ENCODE assay signal across 8 mouse cellular contexts in the genomic region with DNA sequence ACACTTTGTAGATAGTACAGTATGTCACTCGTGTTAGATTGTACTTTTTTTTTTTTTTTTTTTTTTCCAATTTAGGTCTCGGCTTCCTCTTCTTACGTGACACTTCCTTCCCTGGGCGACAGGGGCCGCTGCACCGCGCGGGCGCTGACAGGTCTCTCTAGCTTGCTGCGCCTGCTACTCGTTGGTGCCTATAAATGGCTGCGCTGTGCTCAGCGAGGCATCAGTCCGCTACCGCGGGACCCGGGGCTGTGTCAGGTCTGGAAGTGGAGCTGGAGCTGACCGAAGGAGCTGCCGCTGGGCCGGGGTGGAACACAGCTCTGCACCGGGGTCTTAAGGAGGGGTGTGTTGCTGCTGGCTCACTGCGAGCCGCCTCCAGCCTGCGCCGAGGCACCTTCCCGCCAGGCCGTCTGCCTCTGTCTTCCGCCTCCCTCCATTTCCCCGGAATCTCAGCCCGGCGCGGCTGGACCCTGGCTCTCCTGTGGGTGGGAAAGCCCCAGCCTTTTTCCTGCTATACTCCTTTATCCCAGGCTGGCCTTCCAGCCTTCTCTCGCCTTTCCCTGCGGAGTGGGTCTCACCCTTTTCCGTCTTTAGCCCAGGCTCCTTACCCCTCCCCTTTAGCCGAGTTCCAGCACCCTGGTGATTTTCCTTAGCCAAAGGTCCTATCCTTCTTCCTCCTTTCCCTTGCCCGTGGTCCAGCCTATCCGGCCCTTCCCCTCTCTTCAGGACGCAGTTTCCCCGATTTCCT. TPM values are rescaled to one million over a fixed set of nuclear protein-coding genes. Genes with fewer than 3 reads are reported as not detected.
DNase-seq lines count a peak whose midpoint lies in the region; ATAC-seq lines count a peak whose summit lies in the region.

A gene (plus strand): TSS at position 154 of the 745 bp plus-strand sequence.

- WGBS in heart, embryonic 14.5 days = 0% methylated on average over 40 of the region's 40 CpGs
- WGBS in liver, embryonic 13.5 days (ENCODE audit: insufficient replicate concordance) = under 1% methylated on average over 40 of the region's 40 CpGs
- WGBS in stomach, embryonic 16.5 days = under 1% methylated on average over 40 of the region's 40 CpGs

- peak; percentile 97 for DNase-seq in CD4-positive, CD25-positive, alpha-beta regulatory T cell, adult 2 months (ENCODE audit: low read depth, low spot score)
- peak; percentile 78 for DNase-seq in fibroblast of lung, adult 2 months (ENCODE audit: low read depth)
- DNase-seq in kidney, postnatal 14 days = peak; percentile 95
- DNase-seq in liver, embryonic 13.5 days = peak; percentile 85
- DNase-seq in neural tube, embryonic 10.5 days (ENCODE audit: extremely low spot score, low spot score) = peak; percentile 94

- H3K4me2 ChIP-seq in heart, embryonic 14.5 days (ENCODE audit: low read length) = peak within 1 kb of the TSS; percentile 88
- peak within 1 kb of the TSS; percentile 90 for H3K4me2 ChIP-seq in liver, embryonic 13.5 days
- peak within 1 kb of the TSS; percentile 91 for H3K4me2 ChIP-seq in stomach, embryonic 16.5 days (ENCODE audit: low read depth, low read length)

- H3K27me3 ChIP-seq in heart, embryonic 14.5 days (ENCODE audit: control insufficient read depth, insufficient read depth, low read length) = no peaks in the 10 kb centered on the region
- H3K27me3 ChIP-seq in liver, embryonic 13.5 days = no peaks in the 10 kb centered on the region
- H3K27me3 ChIP-seq in stomach, embryonic 16.5 days (ENCODE audit: control insufficient read depth, insufficient read depth, low read length) = no peaks in the 10 kb centered on the region

- H3K27ac ChIP-seq in brown adipose tissue, adult 24 weeks (replicated peaks; ENCODE audit: low read depth, low read length) = peak within 1 kb of the TSS; percentile 86
- peak within 1 kb of the TSS; percentile 55 to 93 for H3K27ac ChIP-seq in heart, embryonic 14.5 days (replicated peaks in 1 of 2; ENCODE audit: control insufficient read depth in 1 of 2, insufficient read depth in 1 of 2, low read depth in 2 of 2, low read length in 2 of 2)
- H3K27ac ChIP-seq in liver, embryonic 13.5 days = peak within 1 kb of the TSS; percentile 85
- peak within 1 kb of the TSS; percentile 87 for H3K27ac ChIP-seq in stomach, embryonic 16.5 days (ENCODE audit: low read length)

- peak; percentile 88 for ATAC-seq in heart, embryonic 14.5 days (ENCODE audit: insufficient number of reproducible peaks, insufficient read depth, low FRiP score, low read depth)
- peak; percentile 88 for ATAC-seq in liver, embryonic 13.5 days (ENCODE audit: low read depth)
- peak; percentile 94 for ATAC-seq in stomach, embryonic 16.5 days (ENCODE audit: insufficient read depth, low FRiP score)

- peak within 1 kb of the TSS; percentile 98 for H3K9ac ChIP-seq in heart, embryonic 14.5 days (ENCODE audit: low read length)
- H3K9ac ChIP-seq in liver, embryonic 13.5 days = peak within 1 kb of the TSS; percentile 95
- peak within 1 kb of the TSS; percentile 95 for H3K9ac ChIP-seq in stomach, embryonic 16.5 days (ENCODE audit: low read length)

- H3K9me3 ChIP-seq in heart, embryonic 14.5 days (ENCODE audit: control insufficient read depth, low read length) = no peaks in the 10 kb centered on the region
- H3K9me3 ChIP-seq in liver, embryonic 13.5 days (replicated peaks) = no peaks in the 10 kb centered on the region
- no peaks in the 10 kb centered on the region for H3K9me3 ChIP-seq in stomach, embryonic 16.5 days (replicated peaks; ENCODE audit: control insufficient read depth, low read length)

- H3K4me3 ChIP-seq in brown adipose tissue, adult 24 weeks (ENCODE audit: insufficient read depth, low read depth, low read length) = peak within 1 kb of the TSS; percentile 84
- H3K4me3 ChIP-seq in heart, embryonic 14.5 days (ENCODE audit: control insufficient read depth in 1 of 2, insufficient read depth in 1 of 2, low read depth in 1 of 2, low read length in 2 of 2) = peak within 1 kb of the TSS; percentile 68 to 93
- H3K4me3 ChIP-seq in liver, embryonic 13.5 days (replicated peaks) = peak within 1 kb of the TSS; percentile 88
- H3K4me3 ChIP-seq in stomach, embryonic 16.5 days (replicated peaks; ENCODE audit: low read length) = peak within 1 kb of the TSS; percentile 87

- H3K36me3 ChIP-seq in heart, embryonic 14.5 days (ENCODE audit: control insufficient read depth, insufficient read depth, low read length) = no peaks in the 10 kb centered on the region
- peaks cover under 1% of the 10 kb centered on the region; the same call in 1 of the 2 replicates for H3K36me3 ChIP-seq in liver, embryonic 13.5 days
- H3K36me3 ChIP-seq in stomach, embryonic 16.5 days (ENCODE audit: control insufficient read depth, insufficient read depth, low read length) = peaks cover under 1% of the 10 kb centered on the region; the same call in 1 of the 2 replicates

- H3K4me1 ChIP-seq in brown adipose tissue, adult 24 weeks (ENCODE audit: control insufficient read depth, insufficient read depth, insufficient read length, low read length) = peaks cover 31% of the 10 kb centered on the region
- H3K4me1 ChIP-seq in heart, embryonic 14.5 days (ENCODE audit: control insufficient read depth in 2 of 2, insufficient read depth in 2 of 2, low read length in 2 of 2) = peaks cover 31 to 37% of the 10 kb centered on the region in 2 experiments
- peaks cover 51% of the 10 kb centered on the region for H3K4me1 ChIP-seq in liver, embryonic 13.5 days (replicated peaks)
- peaks cover 40% of the 10 kb centered on the region for H3K4me1 ChIP-seq in stomach, embryonic 16.5 days (ENCODE audit: control insufficient read depth, insufficient read depth, low read length)

RNA-seq across cellular contexts. Expression of the gene that starts here (rescaled TPM):
- 8.6 and 10.3 TPM in 2 replicates for polyA plus RNA-seq in brown adipose tissue, adult 24 weeks (2012; ENCODE audit: insufficient read depth, insufficient read length, missing spikeins)
- polyA plus RNA-seq in heart, embryonic 14.5 days (2014; fragmentation: Nextera tagmentation; extraction: Ambion mirVana) = 5.6 and 6.5 TPM in 2 replicates
- 2.7 and 3.1 TPM in 2 replicates for polyA plus RNA-seq in liver, embryonic 13.5 days (2015; fragmentation: Nextera tagmentation; extraction: Ambion mirVana)
- 10.1 and 10.7 TPM in 2 replicates for polyA plus RNA-seq in stomach, embryonic 16.5 days (2015; fragmentation: Nextera tagmentation; extraction: Ambion mirVana)

Comparison
In these comparisons a context has a peak if more than half of its experiments do, and no peak if none do; other contexts are left out.
1. Peak in every context shown above with its lines: DNase-seq, ATAC-seq, H3K4me3 ChIP-seq and H3K27ac ChIP-seq.